Mouse (Mus musculus): ENCODE data around the gene Sytl2.

Gene Sytl2

DNA sequence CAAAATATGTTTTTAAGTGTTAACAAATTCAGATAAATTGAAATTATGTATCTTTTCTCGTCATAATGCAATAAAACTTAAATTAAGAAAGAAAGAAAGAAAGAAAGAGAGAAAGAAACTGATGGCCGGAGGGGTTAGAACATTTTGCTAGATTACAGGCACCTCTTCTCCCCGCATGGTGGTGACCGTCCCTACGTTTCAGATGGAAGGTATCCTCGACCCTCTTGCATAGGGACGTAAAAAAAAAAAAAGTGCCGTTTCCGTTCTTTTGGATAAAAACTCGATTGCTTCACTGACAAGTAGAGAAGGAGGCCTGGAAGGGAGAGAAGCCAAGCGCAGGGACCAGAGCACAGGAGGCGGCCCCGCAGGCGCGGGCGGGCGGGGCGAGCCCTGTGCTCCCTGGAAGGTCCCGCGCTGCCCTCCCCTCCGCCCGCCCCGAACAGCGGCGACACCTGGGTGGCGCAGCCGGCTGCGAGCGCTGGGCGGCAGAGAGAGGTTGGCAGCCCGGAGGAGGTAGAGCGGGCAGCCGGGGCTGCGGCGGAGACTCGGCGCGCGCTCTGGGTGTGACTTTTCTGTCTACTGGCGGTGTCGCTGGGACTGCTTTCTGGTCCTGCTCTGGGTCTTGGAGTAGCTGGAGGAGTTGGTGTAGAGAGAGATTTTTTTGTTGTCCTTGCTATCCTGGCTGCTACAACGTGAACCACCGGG, at the start of gene Sytl2:
Sytl2 (plus strand) TSS at position 311 of the 705 bp plus-strand sequence.
- peak; percentile 79 for DNase-seq (ENCODE audit: low read depth, low spot score)

DNA sequence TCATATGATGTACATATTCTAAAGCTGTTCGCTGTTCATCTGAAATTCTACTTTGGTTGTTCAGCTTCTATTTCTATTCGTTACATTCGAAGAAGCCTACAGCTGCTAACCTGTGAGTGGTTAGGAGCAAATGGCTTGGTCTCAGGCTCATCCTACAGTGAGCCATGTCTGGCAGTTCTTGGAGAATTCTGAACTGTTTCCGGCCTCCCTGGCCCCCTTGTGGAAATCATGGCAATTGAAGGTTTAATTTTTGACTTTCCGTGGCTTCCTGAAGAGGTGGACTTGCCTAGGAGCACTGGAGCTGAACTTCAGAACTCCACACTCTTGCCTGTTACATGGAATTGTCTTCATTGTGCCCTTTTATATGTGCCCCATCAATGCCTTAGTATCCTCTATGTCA, 49.1 kb upstream of the Sytl2 start:
- DNase-seq (ENCODE audit: low read depth, low spot score) = no peak

DNA sequence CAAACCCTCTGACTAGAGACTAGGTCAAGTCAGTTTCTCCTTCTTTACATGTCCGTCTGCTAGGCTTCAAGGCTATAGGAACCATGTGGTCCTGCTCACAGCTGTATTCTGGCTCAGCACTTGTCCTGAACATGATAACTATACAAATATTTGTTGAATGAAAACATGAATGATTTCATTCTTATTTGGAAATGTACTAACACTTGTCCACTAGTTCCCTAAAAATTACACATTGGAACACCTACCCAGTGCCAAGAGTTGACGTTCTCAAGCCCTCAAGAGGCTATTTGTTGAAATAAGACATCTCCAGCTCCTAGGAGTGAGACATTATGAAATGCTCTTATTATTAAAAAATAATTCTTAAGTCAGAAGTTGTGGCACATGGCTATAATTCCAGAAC, 43.4 kb upstream of the Sytl2 start:
- no peak for DNase-seq (ENCODE audit: low read depth, low spot score)

DNA sequence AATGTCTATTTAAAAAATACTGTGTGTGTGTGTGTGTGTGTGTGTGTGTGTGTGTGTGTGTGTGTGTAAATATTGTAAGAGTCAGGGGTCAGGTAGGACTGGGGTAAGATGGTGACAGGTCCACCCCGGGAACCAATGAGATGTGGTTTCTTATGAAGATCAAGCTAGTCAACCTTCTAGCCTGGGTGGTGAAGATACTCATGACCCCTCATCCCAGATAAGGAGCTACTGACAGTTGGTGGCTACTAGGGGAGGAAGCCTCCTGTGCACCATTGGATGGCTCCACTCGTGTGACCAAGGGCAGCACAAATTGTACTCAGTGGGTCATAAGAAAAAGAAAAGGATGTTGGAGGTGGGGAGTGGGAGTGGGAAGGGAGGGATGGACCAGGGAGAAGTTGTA, 42.2 kb upstream of the Sytl2 start:
- no peak for DNase-seq (ENCODE audit: low read depth, low spot score)

DNA sequence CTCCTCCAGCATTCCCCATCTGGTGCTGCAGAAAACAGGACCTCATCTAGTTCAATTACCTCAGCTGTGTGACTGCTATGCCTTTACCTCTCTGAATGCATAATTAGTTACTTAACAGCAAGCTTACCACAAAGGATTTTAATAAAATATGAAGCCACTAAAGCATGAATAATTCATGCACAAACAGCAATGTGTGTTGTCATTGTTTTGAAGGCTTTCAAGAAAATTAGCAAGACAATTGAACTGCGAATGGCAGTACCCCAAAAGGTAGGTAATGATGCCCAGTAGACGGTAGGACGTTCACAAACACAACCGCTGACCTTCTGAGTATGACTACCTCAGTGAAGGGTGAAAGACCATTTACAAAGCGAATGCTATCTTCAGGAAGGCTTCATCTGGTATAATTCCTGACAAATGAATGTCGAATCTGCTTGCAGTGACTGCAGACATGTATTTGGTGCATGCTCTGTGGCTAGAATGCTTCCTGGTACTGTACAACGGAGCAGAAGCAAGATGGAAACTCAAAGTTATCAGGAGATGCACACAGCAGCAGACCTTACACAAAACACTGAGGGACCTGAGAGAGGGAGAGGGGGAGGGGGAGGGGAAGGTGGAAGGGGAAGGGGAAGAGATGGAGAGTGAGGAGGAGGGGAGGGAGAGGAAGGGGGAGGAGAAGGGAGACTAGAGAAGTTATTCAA, 40.0 kb upstream of the Sytl2 start:
- DNase-seq (ENCODE audit: low read depth, low spot score) = no peak

DNA sequence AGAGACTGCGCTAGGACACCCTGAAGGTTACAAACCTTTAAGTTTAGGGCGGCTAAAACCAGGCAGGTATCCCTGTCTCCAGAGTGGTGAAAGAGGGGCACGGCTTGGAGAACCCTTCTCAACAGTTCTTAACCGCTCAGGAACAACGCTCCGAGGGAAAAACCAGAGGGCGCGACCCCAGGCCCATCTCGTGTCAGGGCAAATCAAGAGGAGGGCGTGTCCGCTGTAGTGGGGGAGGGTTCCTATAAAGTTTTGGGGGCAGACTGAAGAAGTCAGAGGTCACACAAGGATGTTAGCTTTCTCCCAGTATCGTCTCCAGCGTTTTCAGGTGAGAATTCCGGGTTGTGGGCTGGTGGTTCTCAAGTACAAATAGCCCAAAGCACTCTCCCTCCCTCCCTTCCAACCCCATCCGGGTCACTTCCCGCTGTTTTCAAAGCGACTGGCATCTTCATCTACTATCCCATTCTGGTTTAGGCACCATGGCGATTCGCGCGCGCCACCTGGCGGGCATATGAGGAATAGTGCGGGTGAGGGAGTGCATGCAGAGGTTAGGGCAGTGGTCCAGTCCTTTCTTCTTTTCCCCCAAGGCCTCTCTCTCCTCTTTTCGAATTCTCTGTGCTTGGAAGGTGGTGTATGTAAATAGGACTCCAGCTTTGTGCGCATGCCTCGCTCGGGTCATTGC, 36.6 kb upstream of the Sytl2 start, which contains the start of gene Ccdc83:
Ccdc83 (minus strand) TSS at position 489 of the 682 bp plus-strand sequence.
- DNase-seq (ENCODE audit: low read depth, low spot score) = peak; percentile 63

DNA sequence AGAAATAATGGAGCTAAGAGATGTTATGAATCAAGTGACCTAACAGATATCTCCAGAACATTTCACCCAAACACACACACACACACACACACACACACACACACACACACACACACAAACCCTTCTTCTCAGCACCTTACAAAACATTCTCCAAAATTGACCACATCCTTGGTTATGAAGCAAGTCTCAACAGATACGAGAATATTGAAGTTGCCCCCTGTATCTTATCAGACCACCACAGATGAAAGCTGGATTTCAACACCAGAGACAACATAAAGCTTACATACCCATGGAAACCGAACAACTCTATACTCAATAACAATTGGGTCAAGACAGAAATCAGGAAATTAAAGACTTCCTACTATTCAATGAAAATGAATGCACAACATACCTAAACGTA, 31.9 kb upstream of the Sytl2 start:
- no peak for DNase-seq (ENCODE audit: low read depth, low spot score)

DNA sequence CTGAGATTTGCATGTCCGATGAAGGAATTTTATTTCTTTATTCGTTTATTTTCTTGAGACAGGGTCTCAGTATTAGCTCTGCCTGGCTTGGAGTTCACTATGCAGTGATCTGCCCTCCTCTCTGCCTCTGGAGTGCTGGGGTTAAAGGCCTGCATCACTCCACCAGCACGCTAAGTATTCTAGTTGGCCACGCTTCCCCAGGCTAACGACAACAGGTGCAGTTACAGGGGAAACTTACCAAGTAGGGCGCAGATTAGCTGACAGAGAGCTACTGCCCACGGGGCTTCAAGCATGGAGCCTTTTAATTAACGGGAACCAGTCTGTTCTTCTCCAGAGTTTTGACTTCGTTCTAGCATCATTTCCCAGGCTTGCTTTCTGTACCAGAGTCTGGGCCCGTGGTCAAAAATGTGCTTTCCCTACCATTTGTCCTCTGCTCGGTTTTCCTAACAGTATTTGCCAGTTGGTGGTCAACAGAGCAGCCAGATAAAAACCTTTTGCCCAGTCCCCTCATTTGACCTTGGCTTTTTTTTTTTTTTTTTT, 27.4 kb upstream of the Sytl2 start:
- no peak for DNase-seq (ENCODE audit: low read depth, low spot score)

DNA sequence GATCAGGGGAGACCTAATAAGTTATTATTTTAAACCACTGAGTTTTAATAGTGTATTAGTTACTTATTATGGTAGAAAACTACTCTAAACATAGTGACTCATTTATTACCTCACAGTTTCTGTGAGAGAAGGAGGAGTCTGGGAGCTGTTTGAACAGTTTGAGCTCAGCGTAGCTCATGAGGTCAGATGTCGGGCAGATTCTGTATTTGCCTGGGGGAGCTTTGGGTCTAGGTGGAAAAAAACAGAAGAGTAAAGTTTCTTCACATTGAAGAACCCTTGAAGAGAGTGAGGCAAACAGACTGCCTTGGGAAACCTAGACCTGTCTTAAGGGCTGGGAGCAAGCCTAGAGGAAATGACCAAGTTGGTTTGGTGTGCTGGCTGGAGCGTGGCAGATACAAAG, 24.8 kb upstream of the Sytl2 start:
- DNase-seq (ENCODE audit: low read depth, low spot score) = no peak

DNA sequence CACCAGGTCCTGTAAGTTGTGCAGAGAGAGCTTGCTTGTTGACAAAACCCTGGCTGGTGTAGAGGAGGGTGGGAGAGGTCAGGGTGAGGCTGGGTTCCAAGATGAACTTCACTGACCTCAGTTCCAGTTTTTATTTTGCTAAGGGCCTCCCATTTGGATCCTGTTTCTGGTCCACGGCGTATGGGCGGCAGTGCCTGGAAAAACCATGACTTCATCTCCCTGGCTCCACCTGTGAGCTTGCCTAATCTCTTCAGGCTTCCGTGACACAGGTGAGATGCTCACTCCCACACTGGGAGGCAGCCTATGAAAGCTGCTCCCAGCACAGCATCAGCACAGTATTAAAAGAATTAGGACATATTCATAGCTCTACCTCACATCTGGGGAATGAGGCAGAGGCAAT, 24.3 kb upstream of the Sytl2 start:
- no peak for DNase-seq (ENCODE audit: low read depth, low spot score)

DNA sequence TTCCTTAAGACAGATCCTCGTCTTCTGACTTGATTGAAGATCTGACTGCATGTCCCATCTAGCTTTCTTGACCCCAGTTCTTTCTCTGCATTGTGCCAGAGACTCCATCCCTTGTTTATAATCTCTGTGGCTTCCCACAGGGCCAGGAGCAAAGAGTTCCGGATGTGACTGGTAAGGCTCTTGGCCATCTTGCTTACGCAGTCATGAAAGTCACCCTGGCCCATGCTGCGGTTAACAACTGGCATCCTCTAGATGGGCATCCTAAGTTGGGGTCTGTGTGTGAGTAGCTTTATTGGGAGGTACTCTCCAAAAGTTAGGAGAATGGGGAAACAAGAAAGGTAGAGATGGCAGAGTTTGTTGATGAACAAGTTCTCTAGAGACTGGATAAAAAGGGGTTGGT, 22.9 kb upstream of the Sytl2 start:
- DNase-seq (ENCODE audit: low read depth, low spot score) = no peak

DNA sequence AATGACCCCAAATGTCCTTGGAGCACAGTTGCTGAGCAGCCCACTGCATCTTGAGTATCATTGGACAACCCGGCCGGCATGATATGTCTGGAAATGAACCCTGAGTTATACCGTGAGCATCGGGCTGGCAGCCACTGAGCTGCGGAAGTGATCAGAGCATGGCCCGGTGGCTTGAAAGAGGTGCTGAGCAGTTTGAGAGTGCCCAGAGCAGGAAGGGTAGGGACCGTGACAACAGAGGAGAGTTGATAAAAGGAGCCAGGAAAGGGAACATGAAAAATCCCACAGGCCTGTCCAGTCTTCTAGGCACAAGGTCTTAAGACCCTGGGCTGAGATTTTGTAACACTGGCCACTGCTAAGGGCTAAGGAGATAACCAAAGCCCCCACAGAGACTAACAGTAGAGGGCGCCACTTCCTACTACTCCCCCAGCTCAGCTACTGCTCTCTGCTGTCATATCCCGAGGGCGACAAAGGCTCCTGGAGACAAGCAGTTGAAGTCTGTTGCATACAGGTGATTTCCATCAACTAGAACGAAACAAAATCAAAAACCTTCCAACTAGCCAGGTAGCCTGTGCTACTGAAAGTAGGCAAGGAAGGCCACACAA, 21.7 kb upstream of the Sytl2 start:
- DNase-seq (ENCODE audit: low read depth, low spot score) = peak; percentile 63

DNA sequence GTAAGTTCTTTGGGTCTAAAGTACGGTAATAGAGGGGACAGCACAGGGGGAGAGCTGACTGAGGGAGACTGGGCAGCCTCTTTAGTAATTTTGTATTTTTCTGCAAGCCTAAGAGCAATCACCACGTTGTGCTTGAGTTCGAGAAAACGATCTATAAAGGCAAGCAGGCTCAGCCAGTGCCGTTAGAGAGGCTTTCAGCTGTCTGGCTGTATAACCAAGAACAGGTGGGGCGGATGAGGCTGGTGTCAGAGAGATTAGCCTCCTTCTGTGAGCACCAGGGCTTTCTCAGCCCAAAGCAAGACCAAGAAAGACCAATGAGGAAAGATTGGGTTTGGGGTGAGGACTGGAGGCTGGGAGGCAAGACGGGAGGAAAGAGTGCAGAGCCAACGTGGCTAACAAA, 21.2 kb upstream of the Sytl2 start:
- DNase-seq (ENCODE audit: low read depth, low spot score) = no peak

DNA sequence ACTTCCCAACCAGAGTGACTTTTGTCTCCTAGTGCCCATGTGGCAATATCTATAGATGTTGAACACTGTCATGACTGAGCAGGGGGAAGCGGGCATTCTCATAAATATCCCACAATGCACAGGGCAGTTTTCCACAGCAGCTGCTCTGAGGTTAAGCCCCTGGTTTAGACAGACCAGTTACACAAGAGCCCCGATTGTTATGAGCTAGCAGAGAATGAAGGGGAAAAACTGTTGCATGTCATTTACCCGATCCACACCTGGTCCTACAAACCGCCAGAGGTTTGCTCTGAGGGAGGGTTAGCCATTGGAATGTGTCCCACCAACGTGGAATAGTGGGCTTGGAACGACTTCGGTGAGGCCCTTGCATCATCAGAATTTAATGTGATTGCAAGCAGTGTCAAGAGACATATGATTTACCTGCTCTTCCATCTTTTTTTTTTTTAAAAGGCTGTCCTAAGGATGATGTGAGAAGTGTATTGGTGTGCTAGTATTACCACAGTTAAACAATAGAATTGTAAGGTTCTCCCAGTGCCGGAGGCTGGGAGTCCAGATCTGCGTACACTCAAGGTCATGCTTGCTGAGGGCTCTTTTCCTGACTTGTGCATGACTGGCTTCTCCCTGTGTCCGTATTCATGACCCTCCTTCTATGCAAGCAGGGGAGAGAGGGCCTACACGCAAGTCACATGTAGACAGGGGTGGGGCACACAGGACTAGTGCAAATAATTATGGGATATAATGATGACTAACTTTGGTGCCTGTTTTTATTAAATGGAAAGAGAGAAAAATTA, 20.1 kb upstream of the Sytl2 start:
- no peak for DNase-seq (ENCODE audit: low read depth, low spot score)

DNA sequence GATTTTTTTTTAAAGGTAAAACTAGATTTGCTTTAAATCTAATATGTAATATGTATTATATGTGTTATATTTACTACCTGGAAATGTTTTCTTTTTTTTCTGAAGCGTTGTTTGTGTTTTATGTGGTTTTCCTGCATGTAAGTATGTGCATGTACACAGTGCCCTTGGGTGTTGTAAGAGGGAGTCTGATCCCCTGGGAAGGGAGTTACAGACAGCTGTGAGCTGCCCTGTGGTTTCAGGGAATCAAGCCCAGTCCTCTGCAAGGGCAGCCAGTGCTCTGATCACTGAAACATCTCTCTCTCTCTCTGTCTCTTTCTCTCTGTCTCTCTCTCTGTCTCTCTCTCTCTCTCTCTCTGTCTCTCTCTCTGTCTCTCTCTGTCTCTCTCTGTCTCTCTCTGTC, 19.3 kb upstream of the Sytl2 start:
- no peak for DNase-seq (ENCODE audit: low read depth, low spot score)

DNA sequence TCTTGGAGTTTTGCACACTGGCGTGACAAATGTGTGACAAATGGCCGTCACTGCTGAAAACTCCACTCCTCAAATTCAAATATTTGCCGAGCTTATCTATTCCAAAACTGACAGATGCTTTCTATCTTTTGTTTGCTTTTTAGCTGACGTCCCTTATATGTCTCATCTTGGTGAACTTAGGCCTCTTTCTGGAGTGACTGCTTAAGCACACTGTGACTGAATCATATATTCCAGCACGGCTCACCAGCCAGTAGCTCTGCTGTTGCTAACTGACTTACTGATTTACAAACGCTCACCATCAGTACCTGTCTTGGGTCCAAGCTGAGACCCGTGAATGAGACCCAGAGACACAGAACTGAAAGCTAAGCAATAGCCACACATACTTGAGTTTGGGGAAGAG, 17.3 kb upstream of the Sytl2 start:
- DNase-seq (ENCODE audit: low read depth, low spot score) = no peak

DNA sequence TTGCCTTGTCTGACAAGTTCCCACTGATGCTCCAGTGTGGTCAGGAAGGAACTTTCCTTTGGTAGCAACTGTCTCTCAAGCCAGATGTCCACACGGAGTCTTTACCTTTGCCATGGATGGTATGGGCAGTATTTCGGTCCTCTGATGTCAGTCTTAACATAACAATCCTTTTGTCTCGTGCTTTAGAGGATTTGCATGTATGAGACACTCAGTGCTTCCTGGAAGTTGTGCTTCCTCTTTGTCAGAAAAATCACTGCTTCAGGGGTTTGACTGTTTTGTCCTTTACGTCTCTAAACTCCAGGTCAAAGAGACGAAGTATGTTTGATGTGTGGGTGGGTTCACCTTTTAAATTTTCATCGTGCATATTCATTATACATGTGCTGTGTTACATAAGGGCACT, 10.2 kb upstream of the Sytl2 start:
- DNase-seq (ENCODE audit: low read depth, low spot score) = no peak

DNA sequence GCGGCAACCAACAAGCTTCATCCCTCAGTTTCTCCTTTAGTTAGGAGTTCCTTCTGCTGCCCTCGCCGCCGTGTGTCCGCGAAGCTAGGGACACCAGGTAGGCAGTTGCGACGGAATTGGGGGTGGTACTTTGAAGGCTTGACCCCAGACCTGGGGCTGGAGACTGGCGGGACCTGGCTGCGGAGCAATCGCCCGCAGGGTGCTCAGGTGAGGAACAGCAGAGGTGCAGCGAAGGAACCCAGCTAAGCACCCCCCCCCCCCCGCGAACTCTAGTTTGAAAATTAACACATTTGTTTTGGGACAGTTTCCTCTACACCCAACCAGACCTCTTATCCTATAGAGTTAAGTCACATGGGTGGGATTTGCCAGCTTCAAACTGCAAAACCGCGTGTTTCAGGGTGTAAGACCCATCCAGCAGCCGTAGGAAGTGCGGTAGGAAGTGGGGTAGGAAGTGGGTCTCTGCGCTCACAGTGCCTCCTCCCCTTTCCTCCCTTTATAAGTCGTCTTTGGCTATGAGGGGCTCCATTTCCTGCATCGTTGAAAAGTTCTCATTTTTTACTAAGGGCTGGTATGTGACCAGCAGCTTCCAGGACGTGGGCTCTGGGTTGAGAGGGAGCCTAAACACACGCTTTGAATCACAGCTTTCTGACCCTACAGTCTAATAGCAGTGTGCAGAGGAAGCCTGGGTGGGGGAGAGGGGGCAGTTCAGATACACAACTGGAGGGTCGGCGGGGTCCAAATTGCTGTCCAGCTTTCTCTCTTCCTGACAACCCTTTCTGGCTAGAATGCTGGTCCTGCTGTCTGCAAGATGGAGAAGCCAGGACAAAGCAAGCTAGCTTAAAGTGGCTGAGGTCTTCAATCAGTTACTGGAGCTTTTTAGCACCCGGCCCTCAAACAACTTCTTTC, 848 bp downstream of the Sytl2 start:
- peak; percentile 67 for DNase-seq (ENCODE audit: low read depth, low spot score)

DNA sequence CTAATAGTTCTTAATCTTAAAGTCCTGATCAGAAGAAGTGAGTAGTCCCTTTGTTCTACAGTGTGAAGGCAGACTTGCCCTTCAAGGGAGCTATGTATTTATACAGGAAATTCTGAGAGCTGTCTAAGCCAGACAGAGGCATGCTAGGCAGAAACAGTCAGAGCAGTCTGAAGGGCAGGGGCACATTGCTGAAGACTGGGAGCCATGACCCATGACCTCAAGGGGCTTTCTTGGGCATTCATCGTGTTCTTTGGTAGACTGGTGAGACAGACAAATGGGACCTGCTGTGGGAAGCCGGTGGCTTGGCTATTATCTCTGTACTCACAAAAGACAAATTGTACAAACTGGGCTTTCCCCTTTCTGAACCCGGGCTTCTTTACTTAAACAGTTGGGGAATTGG, 4.0 kb downstream of the Sytl2 start:
- no peak for DNase-seq (ENCODE audit: low read depth, low spot score)

DNA sequence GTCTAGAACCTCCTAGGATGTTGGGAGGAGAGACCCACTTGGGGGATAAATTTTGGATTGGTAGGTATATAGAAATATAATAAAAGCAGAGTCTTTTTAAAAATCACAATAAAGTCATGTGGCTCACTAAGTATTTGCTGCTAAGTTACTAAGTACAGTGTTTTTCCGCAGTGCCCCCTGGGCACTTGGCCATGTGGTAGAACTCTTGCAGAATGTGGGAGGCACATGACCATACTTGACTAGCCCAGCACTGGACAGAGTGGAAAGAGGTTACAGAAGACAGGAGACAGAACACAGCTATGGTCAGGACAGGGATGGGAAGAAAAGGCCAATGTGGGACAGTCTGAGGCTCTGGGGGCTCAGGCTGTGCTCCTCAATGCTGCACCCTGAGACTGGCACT, 4.9 kb downstream of the Sytl2 start:
- DNase-seq (ENCODE audit: low read depth, low spot score) = no peak

Measured in CD4-positive helper T cell, adult 2 months (primary cell).